Comparison of ENCODE assay signal across 20 mouse cellular contexts in the genomic region with DNA sequence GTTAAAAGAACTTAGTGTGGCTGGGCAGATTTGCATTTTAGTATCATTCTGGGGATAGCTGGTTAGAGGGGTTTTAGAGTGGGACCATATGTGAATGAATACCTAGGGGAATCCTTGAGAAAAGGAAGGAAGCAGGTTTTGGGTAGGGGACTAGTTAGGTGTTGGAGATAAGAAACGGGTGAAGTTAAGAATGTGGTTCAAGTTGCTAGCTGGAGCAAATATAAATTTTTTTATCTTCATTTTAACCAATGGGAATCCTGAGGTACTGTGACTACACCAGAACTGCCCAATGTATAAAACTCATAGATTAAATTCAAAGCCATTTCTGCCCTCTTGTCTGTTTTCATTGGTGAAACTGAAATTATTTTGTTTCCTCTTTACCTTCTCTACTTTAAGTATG. TPM values are rescaled to one million over a fixed set of nuclear protein-coding genes. Genes with fewer than 3 reads are reported as not detected.
A peak's percentile ranks its signal among the peaks of the same experiment; 100 is the strongest.
DNase-seq lines count a peak whose midpoint lies in the region; ATAC-seq and TF ChIP-seq lines count a peak whose summit lies in the region.
"Had no signal": no experiment of that assay in that cellular context is flagged by ENCODE, and none has a peak within 500 bp of the region (broad histone marks: within the 10 kb centered on the region; RNA-seq: fewer than 3 reads in every experiment).

No protein-coding gene starts in this region.

- peak overlapping the region; percentile 86 for H3K4me2 ChIP-seq in heart, embryonic 15.5 days
- peak overlapping the region; percentile 94 for H3K4me2 ChIP-seq in heart, postnatal 0 days (ENCODE audit: low read depth, low read length)
- peak overlapping the region; percentile 89 for H3K4me2 ChIP-seq in myocyte (ENCODE audit: low read depth)
- H3K4me2 ChIP-seq: hindbrain, embryonic 13.5 days; limb, embryonic 15.5 days; midbrain, embryonic 12.5 days; neural tube, embryonic 13.5 days had no signal

- ATAC-seq in heart, embryonic 15.5 days (replicated peaks; ENCODE audit: insufficient number of reproducible peaks, insufficient read depth, low FRiP score, low read depth) = no peak
- ATAC-seq in heart, postnatal 0 days (ENCODE audit: insufficient read depth, low read depth) = no peak
- ATAC-seq: forebrain, postnatal 0 days; lung, postnatal 0 days had no signal

- TF ChIP-seq EP300 in heart, postnatal 0 days (IDR thresholded peaks at IDR 0.05; ENCODE audit: low read depth) = no peak

- H3K9ac ChIP-seq in heart, embryonic 15.5 days = no peak overlapping the region
- H3K9ac ChIP-seq in heart, postnatal 0 days (replicated peaks; ENCODE audit: low read depth, low read length) = no peak overlapping the region
- H3K9ac ChIP-seq: forebrain, postnatal 0 days; hindbrain, embryonic 13.5 days; limb, embryonic 15.5 days; midbrain, embryonic 12.5 days; neural tube, embryonic 13.5 days had no signal

- intact Hi-C loops in heart, postnatal 14 days (cut with DNase I) = no loop called here

- DNase-seq in heart, adult 11 months = peak; percentile 31
- DNase-seq in heart, postnatal 14 days = no peak
- no peak for DNase-seq in heart, adult 9 months (ENCODE audit: low spot score in 2 of 2)
- no peak for DNase-seq in heart, postnatal 0 days (ENCODE audit: low spot score)
- DNase-seq in cerebellum, adult 9-10 months = no peak
- no peak for DNase-seq in thymus, postnatal 0 days (ENCODE audit: low spot score)
- DNase-seq: adrenal gland, adult 8-10 months; cerebellum, postnatal 14 days; embryo, embryonic 11 days; forebrain, postnatal 0 days; kidney, adult 8-10 months; kidney, postnatal 36 days had no signal

- WGBS in heart, embryonic 15.5 days = 13% methylated on average over 1 of the region's 1 CpGs
- 23% methylated on average over 1 of the region's 1 CpGs for WGBS in heart, postnatal 0 days

- H3K36me3 ChIP-seq in heart, embryonic 15.5 days = no peaks in the 10 kb centered on the region
- H3K36me3 ChIP-seq in heart, postnatal 0 days (replicated peaks; ENCODE audit: control insufficient read depth, insufficient read depth, low read length) = no peaks in the 10 kb centered on the region
- peaks cover 3% of the 10 kb centered on the region for H3K36me3 ChIP-seq in myocyte (ENCODE audit: control insufficient read depth, insufficient read depth)
- H3K36me3 ChIP-seq: forebrain, embryonic 10.5 days; hindbrain, embryonic 13.5 days; limb, embryonic 15.5 days; midbrain, embryonic 12.5 days; neural tube, embryonic 13.5 days had no signal

- no peak overlapping the region; the same call in 1 of the 2 replicates for H3K27ac ChIP-seq in heart, embryonic 15.5 days
- no peak overlapping the region for H3K27ac ChIP-seq in heart, postnatal 0 days (ENCODE audit: low read depth)
- H3K27ac ChIP-seq: forebrain, embryonic 10.5 days; hindbrain, embryonic 13.5 days; limb, embryonic 15.5 days; midbrain, embryonic 12.5 days; neural tube, embryonic 13.5 days had no signal

- H3ac ChIP-seq in myocyte (ENCODE audit: control insufficient read depth, insufficient read length) = no peak overlapping the region

- H3K79me2 ChIP-seq in myocyte (ENCODE audit: control insufficient read depth, insufficient read depth) = peaks cover 90% of the 10 kb centered on the region

- peak overlapping the region; percentile 85; the same call in 1 of the 2 replicates for H3K4me3 ChIP-seq in heart, embryonic 15.5 days
- H3K4me3 ChIP-seq in heart, postnatal 0 days (ENCODE audit: low read depth, low read length) = peak overlapping the region; percentile 99
- H3K4me3 ChIP-seq in myocyte = no peak overlapping the region
- H3K4me3 ChIP-seq: hindbrain, embryonic 13.5 days; limb, embryonic 15.5 days; midbrain, embryonic 12.5 days; neural tube, embryonic 13.5 days had no signal

- H3K9me3 ChIP-seq in heart, embryonic 15.5 days (replicated peaks) = no peaks in the 10 kb centered on the region
- no peaks in the 10 kb centered on the region for H3K9me3 ChIP-seq in heart, postnatal 0 days (replicated peaks; ENCODE audit: control insufficient read depth, low read length)
- H3K9me3 ChIP-seq: forebrain, embryonic 10.5 days; hindbrain, embryonic 13.5 days; limb, embryonic 15.5 days; midbrain, embryonic 12.5 days; neural tube, embryonic 13.5 days had no signal

- TF ChIP-seq CTCF in heart, postnatal 0 days (IDR thresholded peaks at IDR 0.05; ENCODE audit: low read depth) = no peak

- no peaks in the 10 kb centered on the region for H3K27me3 ChIP-seq in heart, embryonic 15.5 days
- H3K27me3 ChIP-seq in heart, postnatal 0 days (ENCODE audit: control insufficient read depth, insufficient read depth, low read length) = no peaks in the 10 kb centered on the region
- no peaks in the 10 kb centered on the region for H3K27me3 ChIP-seq in myocyte (ENCODE audit: control insufficient read depth, insufficient read depth, insufficient read length)
- H3K27me3 ChIP-seq: hindbrain, embryonic 13.5 days; limb, embryonic 15.5 days had no signal

- peaks cover 35% of the 10 kb centered on the region for H3K4me1 ChIP-seq in heart, embryonic 15.5 days (replicated peaks)
- peaks cover 8% of the 10 kb centered on the region; the same call in 1 of the 2 replicates for H3K4me1 ChIP-seq in heart, postnatal 0 days (ENCODE audit: control insufficient read depth, insufficient read depth)

- no peak for TF ChIP-seq POLR2A in myocyte (IDR thresholded peaks at IDR 0.05; ENCODE audit: insufficient read length, low read depth)

TF ChIP-seq in myocyte, 11 proteins besides CTCF, POLR2A, EP300 and RAD21:
- TF ChIP-seq SRF (IDR thresholded peaks at IDR 0.05; ENCODE audit: control insufficient read depth, insufficient read length, low read depth) (no peak), POLR2AphosphoS2 (IDR thresholded peaks at IDR 0.05; ENCODE audit: insufficient read length, low read depth) (no peak), TCF12 (IDR thresholded peaks at IDR 0.05; ENCODE audit: insufficient read depth, poor library complexity, severe bottlenecking) (no peak), USF1 (IDR thresholded peaks at IDR 0.05; ENCODE audit: low read depth) (no peak), MYOG (IDR thresholded peaks at IDR 0.05; ENCODE audit: control insufficient read depth in 1 of 3, insufficient read depth in 1 of 3, insufficient read length in 2 of 3, low read depth in 2 of 3) (no peak), REST (IDR thresholded peaks at IDR 0.05; ENCODE audit: insufficient read depth, insufficient read length) (no peak), MYOD1 (IDR thresholded peaks at IDR 0.05; ENCODE audit: control insufficient read depth in 1 of 3, insufficient read length in 2 of 3, low read depth in 2 of 3) (no peak), CEBPB (IDR thresholded peaks at IDR 0.05; ENCODE audit: insufficient read depth, poor library complexity, severe bottlenecking) (no peak), MAX (IDR thresholded peaks at IDR 0.05; ENCODE audit: low read depth) (no peak), TCF3 (IDR thresholded peaks at IDR 0.05; ENCODE audit: insufficient read length, low read depth) (no peak), E2F4 (IDR thresholded peaks at IDR 0.05; ENCODE audit: insufficient read depth) (no peak)

RNA-seq across cellular contexts. Expression of a gene that starts 2.8 kb away (rescaled TPM):
- 100 to 1,000 TPM; 153 to 157 TPM for total RNA-seq in heart, postnatal 14 days (2021)
- 70.7 and 70.8 TPM in 2 replicates for polyA plus RNA-seq in heart, embryonic 15.5 days (2015; fragmentation: Nextera tagmentation; extraction: Ambion mirVana)
- 213 and 255 TPM in 2 replicates for total RNA-seq in heart, postnatal 0 days (2014; rRNA removed; ENCODE audit: low replicate concordance)
- 73.4 and 104 TPM in 2 replicates for polyA plus RNA-seq in heart, postnatal 0 days (2015; fragmentation: Nextera tagmentation; extraction: Ambion mirVana)
- 24.7 TPM for polyA plus RNA-seq in myocyte (2012; fragmentation: generic; extraction: Trizol)
- polyA plus RNA-seq in thymus, postnatal 0 days (2015; fragmentation: Nextera tagmentation; extraction: Ambion mirVana) = 82.5 and 84.3 TPM in 2 replicates
